1 mouse cellular context compared by ENCODE assay signal in the genomic region with DNA sequence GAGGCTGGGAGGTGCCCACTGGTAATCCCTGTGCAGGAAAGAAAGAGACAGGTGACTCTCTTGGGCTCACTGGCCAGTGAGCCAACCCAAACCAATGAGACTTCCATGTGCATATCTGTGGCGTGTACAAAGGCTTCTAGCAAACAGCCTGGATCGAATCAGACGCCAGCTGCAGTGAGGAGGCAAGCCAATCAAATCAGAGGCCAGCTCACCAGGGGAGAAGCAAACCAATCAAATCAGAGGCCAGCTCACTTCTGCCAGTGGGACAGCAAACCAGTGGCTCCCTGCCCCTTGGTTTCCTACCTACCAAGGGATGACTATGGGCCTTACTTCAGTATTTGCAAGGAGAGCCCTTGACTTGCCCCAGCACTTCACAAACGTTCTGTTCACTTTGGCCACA.
TF ChIP-seq lines count a peak whose summit lies in the region.

No protein-coding gene starts in this region.

TF ChIP-seq in MEL, 35 proteins besides CTCF, POLR2A, EP300 and RAD21:
- TF ChIP-seq ZMIZ1 (IDR thresholded peaks at IDR 0.05; ENCODE audit: low read depth, low read length) (no peak), RCOR1 (IDR thresholded peaks at IDR 0.05; ENCODE audit: low read depth, low read length) (no peak), MEF2A (IDR thresholded peaks at IDR 0.05; ENCODE audit: extremely low read depth, insufficient replicate concordance, low read depth, low read length, poor library complexity, severe bottlenecking) (no peak), E2F4 (IDR thresholded peaks at IDR 0.05; ENCODE audit: borderline replicate concordance, low read depth, low read length) (no peak), NELFE (IDR thresholded peaks at IDR 0.05; ENCODE audit: low read depth, low read length) (no peak), HCFC1 (IDR thresholded peaks at IDR 0.05; ENCODE audit: low read depth, low read length) (no peak), ZKSCAN1 (IDR thresholded peaks at IDR 0.05; ENCODE audit: low read depth, low read length) (no peak), ZNF384 (IDR thresholded peaks at IDR 0.05; ENCODE audit: low read depth, low read length) (no peak), MXI1 (IDR thresholded peaks at IDR 0.05; ENCODE audit: low read depth, low read length) (no peak), ZC3H11A (IDR thresholded peaks at IDR 0.05; ENCODE audit: low read depth, low read length) (no peak)
